Mouse (Mus musculus): Measurements from ENCODE around the gene Fam83g. TPM values are rescaled to one million over a fixed set of nuclear protein-coding genes. Genes with fewer than 3 reads are reported as not detected.
A peak's percentile ranks its signal among the peaks of the same experiment; 100 is the strongest.

The Fam83g gene
- total and polyA plus RNA-seq, 3 experiments: 0.26 to 0.30 (median 0.29) TPM

- no peak overlapping the region for H3K9ac ChIP-seq (ENCODE audit: low read depth, low read length)
- DNase-seq: no peak
- TF ChIP-seq POLR2A (IDR thresholded peaks at IDR 0.05; ENCODE audit: insufficient read depth, low read depth, low read length): no peak
- no peak for TF ChIP-seq CTCF (IDR thresholded peaks at IDR 0.05)
- no peak for TF ChIP-seq EP300 (IDR thresholded peaks at IDR 0.05; ENCODE audit: insufficient read depth, low read depth, low read length)
- intact Hi-C loops (cut with DNase I): no loop called here
- WGBS: 81% methylated on average over 7 of the region's 7 CpGs
- no peaks in the 10 kb centered on the region for H3K27me3 ChIP-seq (ENCODE audit: control insufficient read depth, insufficient read depth, low read length)
- H3K4me3 ChIP-seq: no peak overlapping the region
- H3K4me1 ChIP-seq (ENCODE audit: control insufficient read depth, insufficient read depth, low read length): peaks cover 3% of the 10 kb centered on the region
- no peaks in the 10 kb centered on the region for H3K79me2 ChIP-seq (replicated peaks; ENCODE audit: control insufficient read depth, insufficient read depth, low read length)
- no peaks in the 10 kb centered on the region; the same call in 1 of the 2 replicates for H3K36me3 ChIP-seq (ENCODE audit: control insufficient read depth, insufficient read depth, low read length)
- H3K27ac ChIP-seq: no peak overlapping the region
Measured at GRCm38 (mm10) chr11:61732672-61733071, 48.8 kb downstream of the Fam83g start.

GRCm38 (mm10) chr11:61737290-61737689 lies 53.4 kb downstream of the Fam83g start:
- Histone ChIP-seq H3K79me2 (replicated peaks; ENCODE audit: control insufficient read depth, insufficient read depth, low read length) (no peaks in the 10 kb centered on the region; the same call in 1 of the 2 replicates), H3K4me3 (no peak overlapping the region), H3K27me3 (ENCODE audit: control insufficient read depth, insufficient read depth, low read length) (no peaks in the 10 kb centered on the region), H3K4me1 (ENCODE audit: control insufficient read depth, insufficient read depth, low read length) (no peaks in the 10 kb centered on the region), H3K36me3 (ENCODE audit: control insufficient read depth, insufficient read depth, low read length) (no peaks in the 10 kb centered on the region; the same call in 1 of the 2 replicates), H3K27ac (no peak overlapping the region), H3K9ac (ENCODE audit: low read depth, low read length) (no peak overlapping the region)
- intact Hi-C loops (cut with DNase I): no loop called here
- no peak for DNase-seq
- no peak for TF ChIP-seq CTCF (IDR thresholded peaks at IDR 0.05)
- no peak for TF ChIP-seq POLR2A (IDR thresholded peaks at IDR 0.05; ENCODE audit: insufficient read depth, low read depth, low read length)
- TF ChIP-seq EP300 (IDR thresholded peaks at IDR 0.05; ENCODE audit: insufficient read depth, low read depth, low read length): no peak
- 95% methylated on average over 1 of the region's 1 CpGs for WGBS

- H3K9ac ChIP-seq (ENCODE audit: low read depth, low read length): no peak overlapping the region
- 97% methylated on average over 1 of the region's 1 CpGs for WGBS
- no peak overlapping the region for H3K27ac ChIP-seq
- no peak for DNase-seq
- no peaks in the 10 kb centered on the region; the same call in 1 of the 2 replicates for H3K79me2 ChIP-seq (replicated peaks; ENCODE audit: control insufficient read depth, insufficient read depth, low read length)
- intact Hi-C loops (cut with DNase I): no loop called here
- H3K27me3 ChIP-seq (ENCODE audit: control insufficient read depth, insufficient read depth, low read length): no peaks in the 10 kb centered on the region
- no peak overlapping the region for H3K4me3 ChIP-seq
- TF ChIP-seq CTCF (IDR thresholded peaks at IDR 0.05): peak; percentile 41
- no peak for TF ChIP-seq EP300 (IDR thresholded peaks at IDR 0.05; ENCODE audit: insufficient read depth, low read depth, low read length)
- H3K4me1 ChIP-seq (ENCODE audit: control insufficient read depth, insufficient read depth, low read length): peaks cover 1% of the 10 kb centered on the region; the same call in 1 of the 2 replicates
- peaks cover 6% of the 10 kb centered on the region for H3K36me3 ChIP-seq (ENCODE audit: control insufficient read depth, insufficient read depth, low read length)
Measured at GRCm38 (mm10) chr11:61740500-61740899, 56.6 kb downstream of the Fam83g start.

- H3K36me3 ChIP-seq (ENCODE audit: control insufficient read depth, insufficient read depth, low read length): peaks cover 6% of the 10 kb centered on the region
- intact Hi-C loops (cut with DNase I): no loop called here
- TF ChIP-seq CTCF (IDR thresholded peaks at IDR 0.05) (no peak), POLR2A (IDR thresholded peaks at IDR 0.05; ENCODE audit: insufficient read depth, low read depth, low read length) (no peak), EP300 (IDR thresholded peaks at IDR 0.05; ENCODE audit: insufficient read depth, low read depth, low read length) (no peak)
Measured at GRCm38 (mm10) chr11:61743768-61744167, 59.9 kb downstream of the Fam83g start.

GRCm38 (mm10) chr11:61744460-61744859 lies 60.6 kb downstream of the Fam83g start:
- no peak for TF ChIP-seq POLR2A (IDR thresholded peaks at IDR 0.05; ENCODE audit: insufficient read depth, low read depth, low read length)
- peak; percentile 21; the same call in 1 of the 2 replicates for TF ChIP-seq CTCF (IDR thresholded peaks at IDR 0.05)
- TF ChIP-seq EP300 (IDR thresholded peaks at IDR 0.05; ENCODE audit: insufficient read depth, low read depth, low read length): no peak
- intact Hi-C loops (cut with DNase I): no loop called here
- Histone ChIP-seq H3K79me2 (replicated peaks; ENCODE audit: control insufficient read depth, insufficient read depth, low read length) (no peaks in the 10 kb centered on the region), H3K9ac (ENCODE audit: low read depth, low read length) (no peak overlapping the region), H3K4me3 (no peak overlapping the region), H3K27me3 (ENCODE audit: control insufficient read depth, insufficient read depth, low read length) (no peaks in the 10 kb centered on the region), H3K4me1 (ENCODE audit: control insufficient read depth, insufficient read depth, low read length) (peaks cover 1% of the 10 kb centered on the region; the same call in 1 of the 2 replicates), H3K36me3 (ENCODE audit: control insufficient read depth, insufficient read depth, low read length) (peaks cover 6% of the 10 kb centered on the region), H3K27ac (no peak overlapping the region)
- 74% methylated on average over 3 of the region's 3 CpGs for WGBS
- no peak for DNase-seq

More at GRCm38 (mm10) chr11:61743768-61744167, 59.9 kb downstream of the Fam83g start:
- H3K4me1 ChIP-seq (ENCODE audit: control insufficient read depth, insufficient read depth, low read length): peaks cover 1% of the 10 kb centered on the region; the same call in 1 of the 2 replicates
- H3K9ac ChIP-seq (ENCODE audit: low read depth, low read length): no peak overlapping the region
- 71% methylated on average over 3 of the region's 3 CpGs for WGBS
- no peak overlapping the region for H3K4me3 ChIP-seq
- no peak for DNase-seq
- no peaks in the 10 kb centered on the region for H3K79me2 ChIP-seq (replicated peaks; ENCODE audit: control insufficient read depth, insufficient read depth, low read length)
- H3K27ac ChIP-seq: no peak overlapping the region
- no peaks in the 10 kb centered on the region for H3K27me3 ChIP-seq (ENCODE audit: control insufficient read depth, insufficient read depth, low read length)

GRCm38 (mm10) chr11:61745781-61746180 lies 61.9 kb downstream of the Fam83g start:
- Histone ChIP-seq H3K4me3 (no peak overlapping the region), H3K27me3 (ENCODE audit: control insufficient read depth, insufficient read depth, low read length) (no peaks in the 10 kb centered on the region), H3K36me3 (ENCODE audit: control insufficient read depth, insufficient read depth, low read length) (peaks cover 8% of the 10 kb centered on the region), H3K27ac (no peak overlapping the region), H3K4me1 (ENCODE audit: control insufficient read depth, insufficient read depth, low read length) (peaks cover 1% of the 10 kb centered on the region; the same call in 1 of the 2 replicates), H3K9ac (ENCODE audit: low read depth, low read length) (no peak overlapping the region), H3K79me2 (replicated peaks; ENCODE audit: control insufficient read depth, insufficient read depth, low read length) (no peaks in the 10 kb centered on the region)
- no peak for DNase-seq
- intact Hi-C loops (cut with DNase I): no loop called here
- no peak for TF ChIP-seq POLR2A (IDR thresholded peaks at IDR 0.05; ENCODE audit: insufficient read depth, low read depth, low read length)
- no peak for TF ChIP-seq CTCF (IDR thresholded peaks at IDR 0.05)
- no peak for TF ChIP-seq EP300 (IDR thresholded peaks at IDR 0.05; ENCODE audit: insufficient read depth, low read depth, low read length)
- 97% methylated on average over 9 of the region's 9 CpGs for WGBS
